Mouse (Mus musculus) midbrain, embryonic 10.5 days (tissue): ENCODE measurements around the gene Gm26938. TPM values are rescaled to one million over a fixed set of nuclear protein-coding genes. Genes with fewer than 3 reads are reported as not detected.

Source experiments
- DNase-seq: peaks from one replicate; pipeline ENCODE4 v3.0.0-alpha.2; 2017; ENCODE audit warnings: low spot score
- H3K27ac ChIP-seq: fragments of 300-500 bp; sonication (generic); replicated peaks from 2 replicates; pipeline ENCODE4 v1.5.1; 2016; ENCODE audit warnings: mild to moderate bottlenecking
- H3K27me3 ChIP-seq: fragments of 300-500 bp; sonication (generic); 2 replicates; pipeline ENCODE4 v1.6.1; 2016; ENCODE audit warnings: low read depth, mild to moderate bottlenecking; ENCODE audit not compliant: poor library complexity, severe bottlenecking
- H3K36me3 ChIP-seq: fragments of 300-500 bp; sonication (generic); 2 replicates; pipeline ENCODE4 v1.6.1; 2016; ENCODE audit warnings: mild to moderate bottlenecking, moderate library complexity
- H3K4me1 ChIP-seq: fragments of 300-500 bp; sonication (generic); 2 replicates; pipeline ENCODE4 v1.6.1; 2016
- H3K4me3 ChIP-seq: fragments of 300-500 bp; sonication (generic); 2 replicates; pipeline ENCODE4 v1.5.1; 2016; ENCODE audit warnings: mild to moderate bottlenecking, moderate library complexity
- H3K9me3 ChIP-seq: fragments of 300-500 bp; sonication (generic); replicated peaks from 2 replicates; pipeline ENCODE4 v1.6.1; 2016; ENCODE audit warnings: mild to moderate bottlenecking
- WGBS: fragments of 180-500 bp; shearing (Covaris S2); methylation state at CpG from one replicate; pipeline ENCODE4 v1.1.7; 2016; 5-methylcytosine and 5-hydroxymethylcytosine counted together
- polyA plus RNA-seq: library from polyadenylated mRNA; unstranded; fragments of >200 nt; fragmentation: Nextera tagmentation; extraction: Ambion mirVana; gene quantifications from 2 replicates; pipeline ENCODE4 v1.2.1, GENCODE M21; 2016

The Gm26938 gene
- polyA plus RNA-seq = not detected in 2 replicates

DNA sequence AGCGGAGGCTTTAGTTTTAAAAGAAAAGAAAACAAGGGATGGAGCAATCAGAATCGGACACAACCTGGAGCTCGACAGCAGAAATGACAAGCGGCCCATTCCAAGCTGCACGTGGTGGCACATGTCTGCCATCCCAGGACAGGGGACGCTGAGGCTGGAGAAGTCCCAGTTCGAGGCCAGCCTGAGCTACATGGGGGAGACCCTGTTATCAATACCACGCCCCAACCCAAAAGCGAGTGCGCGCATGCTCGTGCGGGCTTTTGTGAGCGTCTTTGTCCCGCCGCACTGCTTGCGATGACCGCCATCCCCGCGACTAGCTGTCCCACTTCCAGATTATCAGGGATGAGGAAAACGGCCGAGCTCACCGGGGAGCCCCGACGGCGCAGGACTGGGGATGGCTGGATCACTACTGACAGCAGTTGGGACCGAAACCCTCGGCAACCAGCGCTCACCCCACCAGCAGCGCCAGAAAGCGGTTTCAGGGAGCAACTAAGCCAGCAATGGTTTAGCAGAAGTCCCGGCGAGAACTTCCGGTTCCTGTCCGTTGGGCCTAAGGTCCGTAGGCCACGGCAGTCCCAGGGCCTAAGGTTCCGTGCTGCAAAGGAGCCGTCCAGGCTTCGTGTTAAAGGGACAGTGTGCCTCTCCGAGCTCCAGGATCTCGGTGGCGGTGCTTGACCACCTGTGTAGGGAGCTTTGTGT lies at the start of gene Gm26938, which contains the start of gene Psmg3:
Gene Gm26938 (minus strand): TSS at position 51 of the 699 bp plus-strand sequence.
Gene Psmg3 (minus strand): TSS at position 529 of the 699 bp plus-strand sequence.
- peaks cover 32% of the 10 kb centered on the region for H3K36me3 ChIP-seq
- no peaks in the 10 kb centered on the region for H3K27me3 ChIP-seq
- H3K4me3 ChIP-seq = peak within 1 kb of the TSS; percentile 80
- H3K9me3 ChIP-seq = no peaks in the 10 kb centered on the region
- peak; percentile 91 for DNase-seq
- H3K27ac ChIP-seq = peak within 1 kb of the TSS; percentile 92
- H3K4me1 ChIP-seq = peaks cover 21% of the 10 kb centered on the region
- WGBS = under 1% methylated on average over 43 of the region's 43 CpGs

DNA sequence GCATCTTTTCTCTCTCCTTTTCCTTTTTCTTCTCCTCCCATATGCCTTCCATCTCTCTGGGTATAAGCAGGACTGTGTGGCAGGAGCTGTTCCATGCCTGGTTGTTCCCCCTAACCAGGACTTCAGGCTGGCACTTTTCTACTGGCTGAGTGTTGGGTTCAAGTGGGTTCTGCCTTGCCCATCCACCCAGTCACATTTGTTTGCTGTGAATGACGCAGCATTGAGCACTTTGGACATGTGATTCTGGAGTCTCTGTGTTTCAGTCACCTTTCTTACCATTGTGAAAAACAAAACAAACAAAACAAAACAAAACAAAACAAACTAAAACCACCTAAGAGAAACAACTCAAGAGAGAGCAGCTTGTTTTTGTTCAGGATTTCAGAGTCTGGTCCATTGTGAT lies 45.3 kb upstream of the Gm26938 start:
- no peak for DNase-seq
- Histone ChIP-seq H3K36me3 (no peaks in the 10 kb centered on the region), H3K9me3 (no peaks in the 10 kb centered on the region), H3K4me1 (peaks cover 17% of the 10 kb centered on the region), H3K27me3 (no peaks in the 10 kb centered on the region), H3K27ac (no peak overlapping the region), H3K4me3 (no peak overlapping the region)
- 79% methylated on average over 1 of the region's 1 CpGs for WGBS

DNA sequence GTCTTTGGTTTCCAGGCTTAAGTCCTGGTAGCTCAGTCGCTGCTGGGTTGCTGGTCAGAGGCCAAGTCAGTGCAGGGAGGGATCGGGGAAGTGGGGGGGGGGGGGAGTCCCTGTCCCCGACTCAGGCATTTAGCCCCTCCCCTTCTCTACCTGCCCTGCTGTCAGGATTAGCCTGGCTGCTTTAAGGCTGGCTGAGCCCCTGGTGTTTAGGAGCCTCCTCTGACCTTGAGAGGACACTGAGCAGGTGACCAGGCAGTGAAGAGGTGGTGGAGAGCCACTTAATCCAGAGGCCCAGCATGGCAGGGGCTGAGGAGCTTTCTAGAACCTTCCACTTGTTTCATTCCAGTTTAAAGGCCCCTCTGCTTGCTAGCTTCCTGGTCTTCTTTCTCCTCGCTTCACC lies 44.7 kb upstream of the Gm26938 start:
- WGBS = 13% methylated on average over 4 of the region's 4 CpGs
- H3K9me3 ChIP-seq = no peaks in the 10 kb centered on the region
- H3K36me3 ChIP-seq = no peaks in the 10 kb centered on the region

DNA sequence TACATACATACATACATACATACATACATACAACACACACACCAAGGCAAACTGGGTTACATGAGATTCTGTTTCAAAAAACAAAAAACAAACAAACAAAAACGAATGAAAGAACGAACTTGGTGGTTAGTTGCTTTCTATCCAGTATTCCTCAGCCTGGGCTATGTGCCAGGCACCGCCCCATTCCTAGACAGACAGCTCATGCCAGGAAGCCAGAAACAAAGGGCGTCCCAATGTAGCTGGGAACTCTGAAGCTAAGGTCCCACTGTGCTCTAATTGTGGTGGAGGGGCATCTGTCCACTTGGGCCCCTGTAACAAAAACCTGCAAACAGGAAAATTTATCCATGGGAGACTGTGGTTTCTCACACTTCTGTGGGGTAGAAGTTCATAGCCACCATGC lies 36.6 kb upstream of the Gm26938 start:
- no peak overlapping the region for H3K4me3 ChIP-seq
- H3K9me3 ChIP-seq = no peaks in the 10 kb centered on the region
- H3K36me3 ChIP-seq = no peaks in the 10 kb centered on the region
- peaks cover 11% of the 10 kb centered on the region for H3K4me1 ChIP-seq
- H3K27ac ChIP-seq = no peak overlapping the region
- WGBS = 81% methylated on average over 4 of the region's 4 CpGs
- H3K27me3 ChIP-seq = no peaks in the 10 kb centered on the region
- no peak for DNase-seq

More for the DNA sequence above, 44.7 kb upstream of the Gm26938 start:
- DNase-seq = no peak
- Histone ChIP-seq H3K27ac (no peak overlapping the region), H3K4me3 (no peak overlapping the region), H3K27me3 (no peaks in the 10 kb centered on the region), H3K4me1 (peaks cover 17% of the 10 kb centered on the region)

DNA sequence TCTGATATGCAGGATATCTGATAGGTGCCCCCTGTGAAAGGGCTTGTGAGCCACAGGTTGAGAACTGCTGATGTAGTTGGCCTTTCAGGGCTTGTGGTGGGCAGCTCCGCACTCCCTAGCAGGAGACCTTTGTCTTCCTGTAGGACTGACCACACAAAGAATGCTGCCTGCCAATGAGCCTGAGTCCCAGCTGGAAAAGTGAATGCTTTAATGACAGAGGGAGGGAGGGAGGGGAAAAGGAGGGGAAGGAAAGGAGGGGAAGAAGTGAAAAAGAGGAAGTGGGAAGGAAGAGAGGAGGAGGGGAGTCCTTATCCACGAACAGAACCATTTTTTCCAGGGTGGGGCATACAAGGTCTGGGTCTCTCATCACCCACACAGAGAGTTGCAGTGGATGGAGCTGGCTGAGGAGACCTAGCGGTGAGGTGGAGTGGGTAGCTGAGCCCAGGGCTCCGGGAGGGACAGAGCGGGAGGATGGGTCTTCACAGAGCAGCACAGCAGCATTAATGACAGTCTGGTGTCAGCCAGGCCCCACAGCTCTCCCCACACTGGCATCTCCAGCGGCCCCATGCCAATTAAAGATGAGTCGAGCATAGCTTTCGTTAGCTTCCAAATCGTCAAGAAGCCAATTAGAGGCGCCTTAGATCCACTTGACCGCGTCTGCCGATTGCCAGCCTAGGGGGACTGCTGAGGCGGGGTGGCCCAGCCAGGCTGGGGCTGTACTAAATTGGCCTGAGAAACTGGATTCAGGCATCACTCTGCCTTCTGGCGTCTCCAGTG lies 34.3 kb upstream of the Gm26938 start:
- peak overlapping the region; percentile 58 for H3K27ac ChIP-seq
- H3K27me3 ChIP-seq = no peaks in the 10 kb centered on the region
- no peaks in the 10 kb centered on the region for H3K9me3 ChIP-seq
- no peak for DNase-seq
- 41% methylated on average over 15 of the region's 15 CpGs for WGBS
- no peaks in the 10 kb centered on the region for H3K36me3 ChIP-seq
- H3K4me3 ChIP-seq = peak overlapping the region; percentile 18; the same call in 1 of the 2 replicates
- H3K4me1 ChIP-seq = peaks cover 11% of the 10 kb centered on the region

DNA sequence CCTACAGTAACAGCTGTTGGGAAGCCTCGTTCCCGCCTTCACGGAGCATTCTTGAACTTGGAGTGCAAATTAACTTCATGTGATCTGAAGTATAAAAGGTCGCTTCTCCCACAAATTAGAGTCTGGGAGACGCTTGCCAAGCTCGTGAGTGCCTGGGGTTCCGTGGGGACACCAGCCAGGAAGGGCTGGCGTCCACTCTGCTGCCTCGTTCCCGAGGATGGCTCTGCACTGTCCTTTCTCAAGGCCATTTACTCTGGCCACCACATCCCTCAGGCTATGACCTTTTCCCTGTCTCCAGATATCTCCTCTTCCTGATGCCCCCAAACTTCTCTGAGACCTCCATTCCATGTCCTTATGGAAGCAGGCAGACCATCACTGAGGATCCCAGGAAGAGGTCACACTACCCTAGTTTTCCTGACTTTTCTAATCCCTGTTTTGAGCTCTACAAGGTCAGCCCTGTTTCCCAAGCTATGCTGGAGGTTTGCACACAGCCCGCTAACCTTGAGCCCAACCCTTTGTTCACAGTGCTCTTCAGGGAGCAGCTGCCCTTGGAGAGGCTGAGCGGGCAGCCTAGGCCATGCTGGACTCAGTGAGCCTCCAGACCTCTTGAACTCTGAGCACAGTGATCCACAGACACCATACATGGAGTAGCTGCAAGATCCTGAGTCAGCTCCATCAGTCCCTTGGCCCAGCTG lies 23.6 kb upstream of the Gm26938 start:
- Histone ChIP-seq H3K36me3 (no peaks in the 10 kb centered on the region), H3K9me3 (peaks cover 8% of the 10 kb centered on the region; the same call in 1 of the 2 replicates), H3K27ac (no peak overlapping the region), H3K27me3 (no peaks in the 10 kb centered on the region), H3K4me1 (peaks cover 3% of the 10 kb centered on the region; the same call in 1 of the 2 replicates), H3K4me3 (no peak overlapping the region)
- DNase-seq = no peak
- WGBS = 91% methylated on average over 12 of the region's 12 CpGs

DNA sequence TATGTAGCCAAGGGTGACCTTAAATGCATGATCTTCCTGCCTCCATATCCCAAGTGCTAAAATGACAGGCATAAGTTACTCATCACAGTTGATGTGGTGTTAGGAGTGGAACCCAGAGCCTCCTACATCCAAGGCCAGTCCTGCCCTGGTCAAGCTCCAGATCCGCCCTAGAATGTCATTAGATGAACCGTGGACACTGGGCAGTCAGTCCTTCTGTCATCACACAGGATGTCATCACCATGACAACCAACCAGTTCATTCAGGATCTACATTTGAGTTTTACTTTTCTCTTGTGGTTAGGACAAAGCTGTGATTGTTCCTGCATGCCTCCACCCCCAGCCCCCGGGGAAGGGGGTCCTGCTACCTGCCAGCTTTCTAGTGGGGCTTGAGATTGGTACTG lies 12.9 kb upstream of the Gm26938 start:
- H3K4me1 ChIP-seq = peaks cover 6% of the 10 kb centered on the region
- H3K4me3 ChIP-seq = no peak overlapping the region
- H3K36me3 ChIP-seq = no peaks in the 10 kb centered on the region
- H3K27me3 ChIP-seq = no peaks in the 10 kb centered on the region
- no peak for DNase-seq
- 36% methylated on average over 3 of the region's 3 CpGs for whole genome bisulfite sequencing
- H3K9me3 ChIP-seq = no peaks in the 10 kb centered on the region; the same call in 1 of the 2 replicates
- H3K27ac ChIP-seq = no peak overlapping the region

DNA sequence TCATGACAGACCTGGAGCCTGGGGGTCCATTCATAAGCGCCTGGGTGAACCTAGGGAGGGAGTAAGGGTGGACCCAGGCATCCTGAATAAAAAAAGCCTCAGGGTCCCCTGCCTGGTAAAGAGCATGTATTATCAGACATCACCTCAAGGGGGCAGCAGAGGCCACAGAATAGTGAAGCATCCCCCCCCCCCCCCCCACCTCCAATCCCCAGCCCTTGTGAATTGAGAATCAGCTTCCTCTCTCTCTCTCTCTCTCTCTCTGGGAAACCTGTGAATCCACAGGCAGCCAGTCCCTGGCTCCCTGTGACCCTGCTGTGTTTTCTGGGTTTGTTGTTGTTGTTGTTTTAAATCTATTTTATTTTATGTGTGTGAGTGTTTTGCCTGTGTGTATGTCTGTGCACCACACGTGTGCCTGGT lies 12.3 kb upstream of the Gm26938 start:
- WGBS = 28% methylated on average over 2 of the region's 2 CpGs

DNA sequence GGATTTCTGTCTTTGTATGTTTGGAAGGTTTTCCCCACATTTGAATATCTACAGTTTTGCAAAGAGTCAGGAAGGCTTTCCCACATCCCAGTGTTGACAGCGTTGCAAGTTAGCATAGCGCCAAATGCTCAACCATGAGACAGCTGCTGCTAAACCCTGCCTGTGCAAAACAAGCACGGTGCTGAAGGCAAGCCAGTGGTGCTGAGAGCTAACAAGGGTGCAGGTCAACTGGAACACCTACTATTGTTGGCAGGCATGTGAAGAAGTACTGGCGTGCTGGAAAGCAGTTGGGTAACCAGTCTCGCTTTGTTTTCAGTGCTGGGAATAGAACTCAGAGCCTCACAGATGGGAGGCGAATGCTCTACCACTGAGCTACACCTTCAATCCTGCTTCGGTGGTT lies 9.5 kb upstream of the Gm26938 start:
- 84% methylated on average over 7 of the region's 7 CpGs for WGBS

More for the DNA sequence above, 12.3 kb upstream of the Gm26938 start:
- H3K27me3 ChIP-seq = no peaks in the 10 kb centered on the region
- peak; percentile 72 for DNase-seq
- no peak overlapping the region for H3K27ac ChIP-seq
- peaks cover 6% of the 10 kb centered on the region for H3K4me1 ChIP-seq
- H3K9me3 ChIP-seq = no peaks in the 10 kb centered on the region
- no peak overlapping the region for H3K4me3 ChIP-seq
- no peaks in the 10 kb centered on the region for H3K36me3 ChIP-seq

DNA sequence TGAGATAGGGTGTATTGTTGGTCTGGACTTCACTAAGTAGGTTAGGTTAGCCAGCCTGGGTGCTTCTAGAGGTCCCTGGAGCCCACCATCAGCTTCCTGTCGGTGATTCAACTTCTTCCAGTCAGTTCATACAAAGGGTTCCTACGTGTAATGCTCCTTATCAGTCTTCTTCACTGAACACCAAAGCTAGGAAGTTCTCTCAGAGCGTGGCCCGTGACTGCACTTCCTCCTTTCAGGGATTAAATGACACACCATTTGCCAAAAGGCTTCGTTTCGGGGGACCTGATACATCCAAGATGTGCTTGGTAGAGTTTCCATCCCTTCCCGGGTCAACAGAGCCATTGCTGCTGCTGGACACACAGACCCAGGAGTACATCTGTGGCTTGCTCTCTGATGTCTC lies 5.9 kb upstream of the Gm26938 start:
- 82% methylated on average over 7 of the region's 7 CpGs for WGBS
- H3K36me3 ChIP-seq = no peaks in the 10 kb centered on the region
- H3K4me3 ChIP-seq = no peak overlapping the region
- no peak for DNase-seq
- H3K9me3 ChIP-seq = no peaks in the 10 kb centered on the region
- peaks cover 2% of the 10 kb centered on the region; the same call in 1 of the 2 replicates for H3K4me1 ChIP-seq
- H3K27ac ChIP-seq = no peak overlapping the region
- no peaks in the 10 kb centered on the region for H3K27me3 ChIP-seq

More for the DNA sequence above, 9.5 kb upstream of the Gm26938 start:
- Histone ChIP-seq H3K27me3 (no peaks in the 10 kb centered on the region), H3K9me3 (no peaks in the 10 kb centered on the region), H3K4me3 (no peak overlapping the region), H3K27ac (no peak overlapping the region), H3K36me3 (no peaks in the 10 kb centered on the region), H3K4me1 (peaks cover 6% of the 10 kb centered on the region)
- DNase-seq = no peak

DNA sequence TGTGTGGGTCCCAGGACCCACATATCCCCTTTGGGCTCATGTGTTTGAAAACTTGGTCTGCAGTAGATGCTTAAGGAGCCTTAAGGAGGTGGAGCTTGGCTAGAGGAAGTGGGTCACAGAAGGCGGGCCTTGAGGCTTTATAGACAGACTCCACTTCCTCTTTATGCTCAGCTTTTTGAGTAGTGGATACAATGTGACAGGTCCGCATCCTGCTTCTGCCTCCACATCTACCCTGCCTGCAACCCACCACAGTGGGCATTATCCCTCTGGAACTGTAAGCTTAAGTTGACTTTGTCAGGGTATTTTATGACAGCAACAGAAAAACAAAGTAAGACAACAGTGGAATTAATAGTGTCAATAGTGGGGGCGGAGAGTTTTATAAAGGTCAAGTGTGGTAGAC lies 4.5 kb upstream of the Gm26938 start:
- DNase-seq = no peak
- Histone ChIP-seq H3K4me3 (no peak overlapping the region), H3K27me3 (no peaks in the 10 kb centered on the region), H3K9me3 (no peaks in the 10 kb centered on the region), H3K4me1 (peaks cover 11% of the 10 kb centered on the region), H3K27ac (no peak overlapping the region), H3K36me3 (no peaks in the 10 kb centered on the region)
- WGBS = 86% methylated on average over 3 of the region's 3 CpGs

DNA sequence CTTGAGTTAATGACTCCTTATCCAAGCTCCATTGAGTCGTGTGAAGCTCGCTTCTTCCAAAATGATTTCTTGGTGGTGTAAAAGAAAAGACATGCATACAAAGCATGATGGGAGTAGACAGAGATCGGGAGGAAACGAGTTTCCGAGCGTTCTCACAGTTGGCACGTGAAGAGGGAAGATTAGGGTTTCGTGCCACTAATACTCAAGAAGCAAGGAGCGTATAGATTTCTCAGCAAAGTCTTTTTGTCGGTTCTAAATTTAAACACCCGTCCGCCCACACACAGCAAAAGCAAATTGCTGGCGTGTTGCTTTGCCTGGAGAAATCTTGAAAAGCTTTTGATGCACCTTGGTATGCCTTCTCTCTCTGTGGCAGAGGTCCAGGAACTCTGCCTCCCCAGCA lies 3.2 kb upstream of the Gm26938 start:
- WGBS = 90% methylated on average over 13 of the region's 13 CpGs
- peaks cover 18% of the 10 kb centered on the region for H3K4me1 ChIP-seq
- no peak overlapping the region for H3K27ac ChIP-seq
- no peak for DNase-seq
- H3K36me3 ChIP-seq = peaks cover 4% of the 10 kb centered on the region
- no peak overlapping the region for H3K4me3 ChIP-seq
- no peaks in the 10 kb centered on the region for H3K27me3 ChIP-seq
- no peaks in the 10 kb centered on the region for H3K9me3 ChIP-seq
